Mouse (Mus musculus) cerebellum, postnatal 10 days (tissue): Measurements from ENCODE around the gene Ank.

Experiments used
- DNase-seq, 2 experiments: peaks; one replicate each; pipeline ENCODE4 v3.0.0; 2021; ENCODE audit warnings: mixed read lengths in 2 of 2

The Ank gene

DNA sequence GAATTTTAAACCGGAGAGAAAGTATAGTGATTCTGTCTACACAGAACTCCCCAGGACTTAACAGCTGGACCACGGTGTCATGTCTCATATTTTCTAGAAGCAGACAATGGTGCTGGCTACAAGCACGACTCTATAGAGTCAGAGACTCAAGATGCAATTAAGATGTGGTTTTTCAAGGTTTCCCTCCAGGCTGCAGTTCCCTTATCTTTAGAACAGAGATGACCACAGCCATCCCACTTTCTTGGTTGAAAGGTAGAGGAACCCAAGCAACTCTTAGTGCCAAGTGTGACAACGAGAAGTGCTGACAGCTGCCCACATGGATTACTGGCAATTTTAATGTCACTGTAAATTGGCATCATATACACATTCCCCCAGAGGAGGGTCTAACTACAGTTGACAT is 143.1 kb downstream of the Ank start:
- no peak for DNase-seq

- peak; percentile 79 to 83 for DNase-seq
Observed at GRCm38 (mm10) chr15:27612533-27613221, 146.2 kb downstream of the Ank start.

GRCm38 (mm10) chr15:27613255-27613654 is 146.8 kb downstream of the Ank start:
- no peak for DNase-seq

GRCm38 (mm10) chr15:27616159-27616558 is 149.7 kb downstream of the Ank start:
- DNase-seq: peak; percentile 48 to 70

DNA sequence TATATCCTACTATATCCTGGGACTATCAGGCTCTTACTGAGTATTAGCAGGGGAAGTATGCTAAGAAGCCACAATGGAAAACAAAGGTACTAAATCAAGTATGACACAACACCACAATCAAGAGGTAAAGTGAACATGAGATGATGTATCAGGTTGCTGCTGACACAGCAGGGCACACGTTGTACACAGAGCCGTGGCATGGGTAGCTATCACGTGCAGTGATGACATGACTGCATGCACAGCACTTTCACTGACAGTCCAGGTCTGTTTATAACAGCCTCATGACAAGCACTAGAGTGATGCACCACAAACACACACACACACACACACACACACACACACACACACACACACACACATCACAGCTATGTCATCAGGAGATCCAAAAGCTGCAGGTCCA is 150.8 kb downstream of the Ank start:
- no peak for DNase-seq

- DNase-seq: no peak
Observed at GRCm38 (mm10) chr15:27618778-27619533, 152.5 kb downstream of the Ank start.

- DNase-seq: no peak
Observed at GRCm38 (mm10) chr15:27619683-27620082, 153.2 kb downstream of the Ank start.

DNA sequence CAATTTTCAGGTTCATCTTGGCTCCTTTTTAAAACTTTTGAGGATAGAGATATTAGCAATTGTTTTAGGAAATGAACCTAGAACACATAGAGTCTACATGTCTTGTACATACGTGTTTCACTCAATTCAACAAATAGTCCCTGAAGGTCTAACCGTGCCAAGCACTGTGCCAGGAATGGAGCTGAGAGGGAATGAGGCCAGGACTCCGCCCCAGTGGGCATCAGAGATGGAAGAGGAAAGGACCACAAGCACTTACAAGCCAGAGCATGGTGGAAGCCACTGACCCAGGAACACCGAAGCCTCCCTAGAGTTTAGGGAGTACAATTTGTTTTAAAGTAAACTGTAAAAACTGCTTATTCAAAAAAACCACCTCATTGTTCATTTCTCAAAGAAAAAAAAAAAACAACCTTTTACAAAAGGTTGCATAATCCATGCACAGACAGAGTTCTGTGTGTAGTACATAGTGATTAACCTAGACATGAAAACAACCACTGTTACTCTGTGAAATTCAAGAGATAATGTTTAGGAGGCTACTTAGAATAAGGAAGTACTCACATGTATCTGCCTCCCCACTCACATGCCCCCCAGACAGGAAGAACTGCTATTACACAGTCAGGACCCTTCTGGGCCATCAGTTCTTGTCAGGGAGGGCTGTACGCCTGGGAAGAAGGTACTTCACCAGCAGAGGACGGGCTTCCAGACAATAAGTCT is 154.2 kb downstream of the Ank start:
- peak; percentile 45 to 58 for DNase-seq

GRCm38 (mm10) chr15:27623286-27623685 is 156.8 kb downstream of the Ank start:
- DNase-seq: no peak

GRCm38 (mm10) chr15:27625014-27625889 is 158.8 kb downstream of the Ank start:
- DNase-seq: no peak

GRCm38 (mm10) chr15:27625890-27626255 is 159.4 kb downstream of the Ank start:
- no peak for DNase-seq

DNA sequence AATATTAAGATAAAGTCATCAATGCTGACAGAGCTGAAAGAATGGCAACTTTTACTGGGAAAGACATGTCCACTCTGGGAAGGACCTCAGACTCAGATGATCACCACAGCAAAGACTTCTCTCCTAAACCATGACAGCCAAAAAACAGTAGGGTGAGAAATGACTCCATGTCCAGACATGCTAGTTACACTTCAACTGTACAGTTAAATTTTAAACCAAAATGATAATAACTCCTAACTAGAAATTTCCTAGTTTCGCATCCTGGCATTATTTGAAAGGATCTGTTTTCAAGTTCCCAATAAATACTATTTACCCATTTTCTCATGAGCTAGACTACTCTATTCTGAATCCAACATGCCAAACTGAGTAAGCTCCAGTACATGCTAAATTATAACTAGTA is 159.8 kb downstream of the Ank start:
- no peak for DNase-seq

- no peak for DNase-seq
Observed at GRCm38 (mm10) chr15:27627794-27628193, 161.3 kb downstream of the Ank start.

DNA sequence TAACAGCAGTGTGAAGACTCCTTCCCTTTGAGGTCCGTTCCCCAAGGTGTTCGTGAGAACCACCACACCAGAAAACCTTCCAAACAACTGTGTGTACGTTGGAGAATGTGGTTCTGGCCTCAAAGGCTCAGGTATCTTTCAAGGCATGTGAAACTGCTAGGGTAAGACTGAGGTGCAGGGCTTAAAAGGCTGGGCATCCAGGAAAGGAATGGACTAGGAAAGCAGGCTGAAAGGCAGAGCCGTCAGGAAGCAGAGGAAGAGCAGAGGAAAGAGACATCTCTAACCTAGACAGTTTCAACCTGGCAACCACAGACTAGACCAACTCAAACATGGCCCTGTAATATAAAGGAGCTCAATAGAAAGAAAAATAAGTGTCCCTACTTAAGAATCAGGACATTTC is 162.6 kb downstream of the Ank start:
- no peak for DNase-seq

DNA sequence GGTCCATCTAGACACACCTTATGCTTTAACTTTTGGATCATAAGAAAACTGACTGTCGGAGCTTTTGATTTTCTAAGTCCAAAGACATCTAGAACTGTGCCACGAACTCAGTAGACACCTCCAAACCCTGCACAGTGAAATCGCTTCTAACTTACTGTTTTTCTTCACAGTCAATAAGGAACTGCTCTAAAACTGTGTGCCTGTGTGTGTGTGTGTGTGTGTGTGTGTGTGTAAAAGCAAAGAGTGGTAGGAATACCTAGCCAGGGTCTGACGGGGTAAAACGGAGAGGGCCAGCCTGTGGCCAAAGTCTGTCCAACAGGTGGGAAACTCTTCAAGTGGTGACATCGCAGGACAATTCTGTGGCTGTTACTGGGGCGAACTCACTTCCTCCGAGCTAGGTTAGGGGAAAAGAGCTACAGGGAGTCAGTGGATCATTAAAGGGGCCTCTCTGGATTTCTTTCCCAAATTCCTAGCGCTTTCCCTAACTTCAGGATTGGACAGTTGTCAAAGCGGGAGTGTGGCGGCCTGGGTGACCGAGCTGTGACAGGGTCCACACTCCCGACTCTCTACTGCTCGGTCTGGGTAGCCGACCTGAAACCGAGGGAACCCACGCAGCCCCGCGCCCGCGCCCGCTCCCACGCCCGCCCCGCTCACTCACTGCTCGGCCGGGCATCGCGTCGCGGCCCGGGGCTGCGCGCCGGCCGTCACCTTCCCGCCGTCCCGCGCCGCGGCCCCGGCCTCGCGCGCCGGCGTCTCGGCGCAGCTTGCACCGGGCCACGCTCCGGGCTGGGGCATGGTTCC is 163.5 kb downstream of the Ank start:
- peak; percentile 18 to 55 for DNase-seq

DNA sequence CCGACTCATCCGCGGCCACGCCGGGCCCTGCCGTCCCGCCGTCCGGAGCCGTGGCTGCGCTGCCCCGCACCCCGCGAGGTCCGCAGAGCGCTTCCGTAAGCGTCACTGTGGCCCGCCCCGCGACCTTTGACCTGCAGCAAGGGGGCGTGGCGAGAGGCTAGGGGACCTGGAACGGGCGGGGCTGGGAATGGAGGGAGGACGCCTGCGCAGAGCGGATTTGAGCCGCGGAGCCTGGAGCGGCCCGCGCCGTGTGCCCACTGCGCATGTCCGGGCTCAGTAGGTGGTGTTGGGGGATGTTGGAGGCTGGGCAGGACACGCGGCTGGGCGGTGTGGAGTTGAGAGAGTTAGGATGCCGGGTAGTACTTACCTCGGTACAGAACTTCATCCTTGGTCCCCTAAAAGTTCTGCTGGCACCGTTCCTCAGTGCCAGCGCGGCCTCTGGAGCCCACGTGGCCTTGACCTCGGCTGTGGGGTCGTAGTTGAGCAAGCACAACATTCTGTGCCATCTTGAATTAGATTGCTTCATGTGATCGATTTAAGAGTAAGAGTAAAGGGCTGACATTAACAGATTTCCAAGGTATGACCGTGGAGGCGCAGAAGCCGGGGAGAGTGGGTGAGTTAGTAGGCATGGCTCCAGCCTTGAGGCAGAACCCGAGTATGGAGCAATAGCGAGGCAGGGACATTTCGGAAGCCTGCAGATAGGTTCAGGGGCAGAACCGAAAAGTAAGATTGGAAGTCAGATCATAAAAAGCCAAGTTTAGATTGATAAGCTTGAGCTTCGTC is 164.3 kb downstream of the Ank start, which contains the start of gene Otulin:
Otulin (minus strand) TSS at position 93 of the 783 bp plus-strand sequence.
- peak; percentile 100 for DNase-seq

DNA sequence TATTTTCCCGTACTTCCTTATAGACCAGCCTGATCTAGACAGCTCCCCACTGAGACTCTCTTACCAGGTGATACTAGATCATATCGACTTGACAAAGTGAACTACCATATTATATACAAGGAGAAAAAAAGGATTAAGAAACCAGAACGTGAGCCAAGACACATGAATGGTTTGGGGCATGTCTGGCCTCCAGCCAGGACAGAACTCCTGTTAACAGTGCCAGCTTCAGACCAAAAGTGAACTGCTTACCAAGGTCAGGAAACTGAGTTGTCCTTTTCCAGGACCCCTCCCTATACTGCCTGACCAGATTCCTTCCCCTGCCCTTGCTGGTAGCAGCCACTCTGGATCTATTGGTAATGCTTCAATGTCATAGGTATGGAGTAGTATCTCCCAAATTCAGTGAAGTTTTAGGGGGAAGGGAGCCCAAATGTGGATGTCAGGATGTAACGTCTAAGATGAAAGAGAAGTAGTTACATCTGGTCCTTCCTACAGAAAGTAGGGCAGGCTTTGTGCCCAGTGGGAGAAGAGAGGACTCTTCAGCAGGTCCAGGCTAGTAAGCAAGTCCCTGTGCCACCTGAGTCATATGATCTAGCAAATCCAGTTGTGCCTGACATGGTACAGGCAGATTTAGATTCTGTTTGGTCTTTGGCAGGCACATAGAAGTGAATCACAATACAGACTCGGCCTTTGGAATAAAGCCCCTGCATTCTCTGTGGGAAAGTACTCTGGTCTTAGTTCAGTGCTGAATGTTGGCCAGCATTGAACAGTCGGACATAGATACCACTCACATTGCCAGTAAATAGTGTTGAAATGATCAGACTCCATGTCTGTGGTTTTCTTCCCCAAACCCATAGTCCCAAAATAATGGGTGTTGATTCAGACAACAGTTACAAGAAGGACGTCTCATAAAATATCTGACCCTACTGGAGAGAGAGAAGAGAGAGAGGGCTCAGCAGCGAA is 167.7 kb downstream of the Ank start:
- peak in 1 of 2 experiments; percentile 18 for DNase-seq

DNA sequence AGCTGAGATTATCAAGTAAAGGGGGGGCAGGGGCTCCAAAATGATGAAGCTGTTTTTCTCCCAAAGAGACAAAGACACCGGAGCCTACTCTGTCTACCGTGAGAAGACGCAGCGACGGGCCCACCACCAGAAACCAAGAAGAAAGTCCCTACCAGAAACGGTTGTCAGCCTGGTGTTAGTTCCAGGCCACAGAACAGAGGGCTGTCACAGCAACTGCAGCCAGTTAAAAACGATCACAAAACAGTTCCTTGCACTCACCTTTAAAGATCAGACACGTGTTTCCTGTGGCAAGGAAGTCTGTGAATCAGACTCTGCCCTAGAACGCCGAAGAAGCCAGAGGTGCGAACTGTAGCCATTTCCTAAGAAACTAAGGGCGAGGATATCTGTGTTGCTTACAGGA is 174.7 kb downstream of the Ank start:
- DNase-seq: no peak

DNA sequence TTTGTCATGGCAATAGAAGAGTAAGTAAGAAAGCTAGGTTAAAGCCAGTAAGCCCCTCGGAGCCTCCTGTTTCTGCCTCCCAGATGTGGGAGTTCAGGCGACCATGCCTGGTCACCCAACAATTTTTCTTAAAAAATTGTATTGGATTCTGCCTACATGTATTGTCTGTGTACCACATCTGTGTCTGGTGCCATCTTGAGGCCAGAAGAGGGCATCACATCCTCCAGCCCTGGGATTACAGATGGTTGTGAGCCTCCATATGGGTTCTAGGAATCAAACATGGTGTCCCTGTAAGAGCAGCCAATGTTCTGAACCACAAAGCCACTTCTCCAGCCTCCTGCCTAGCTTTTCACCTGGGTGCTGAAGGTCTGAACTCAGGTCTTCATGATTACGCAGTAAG is 176.4 kb downstream of the Ank start:
- peak; percentile 51 to 57 for DNase-seq
